Mouse (Mus musculus) MEL (cell line): ENCODE measurements at regions not wholly inside any gene's neighbourhood (a gene's known extent, or its start where the extent isn't known, plus 50 kb on each side); places are given as distances from the start of the nearest gene placed in this dataset.

Experiments used
- CTCF ChIP-seq, 3 experiments: IDR thresholded peaks in 2 of 3; conservative IDR thresholded peaks in 1 of 3; 2 replicates each; pipeline ENCODE4 v1.5.1; 2011 to 2012; ENCODE audit warnings: low read length in 3 of 3, low read depth in 2 of 3, mild to moderate bottlenecking in 2 of 3, improper control_type of control experiment in 1 of 3, inconsistent platforms in 1 of 3, mixed read lengths in 1 of 3, moderate library complexity in 1 of 3; ENCODE audit not compliant: control insufficient read depth in 1 of 3, insufficient read depth in 1 of 3, poor library complexity in 1 of 3, severe bottlenecking in 1 of 3
- EP300 ChIP-seq, 2 experiments: IDR thresholded peaks; 2 replicates each; pipeline ENCODE4 v1.6.1; 2011; ENCODE audit warnings: improper control_type of control experiment in 2 of 2, low read length in 2 of 2, low read depth in 1 of 2, mild to moderate bottlenecking in 1 of 2
- GATA1 ChIP-seq: IDR thresholded peaks from 2 replicates; pipeline ENCODE4 v1.6.1; 2011; ENCODE audit warnings: low read depth, low read length, improper control_type of control experiment
- MAFK ChIP-seq: IDR thresholded peaks from 2 replicates; pipeline ENCODE4 v1.6.1; 2011; ENCODE audit warnings: low read depth, mild to moderate bottlenecking, low read length, improper control_type of control experiment, borderline replicate concordance
- MXI1 ChIP-seq: IDR thresholded peaks from 2 replicates; pipeline ENCODE4 v1.6.1; 2011; ENCODE audit warnings: mild to moderate bottlenecking, low read depth, low read length, improper control_type of control experiment
- POLR2A ChIP-seq, 2 experiments: IDR thresholded peaks; 2 replicates each; pipeline ENCODE4 v1.6.1; 2011 to 2012; ENCODE audit warnings: low read length in 2 of 2, mild to moderate bottlenecking in 2 of 2, control low read depth in 1 of 2, improper control_type of control experiment in 1 of 2, low read depth in 1 of 2, moderate library complexity in 1 of 2; ENCODE audit not compliant: control insufficient read depth in 1 of 2, insufficient read depth in 1 of 2, poor library complexity in 1 of 2
- SIN3A ChIP-seq: IDR thresholded peaks from 2 replicates; pipeline ENCODE4 v1.6.1; 2012; ENCODE audit warnings: low read length, improper control_type of control experiment, inconsistent platforms
- TAL1 ChIP-seq: IDR thresholded peaks from 2 replicates; pipeline ENCODE4 v1.6.1; 2012; ENCODE audit warnings: mild to moderate bottlenecking, inconsistent platforms, low read length, moderate library complexity, mixed read lengths
- TBP ChIP-seq: IDR thresholded peaks from 2 replicates; pipeline ENCODE4 v1.8.0; 2011; ENCODE audit warnings: low read depth, low read length, improper control_type of control experiment
- USF1 ChIP-seq: IDR thresholded peaks from 2 replicates; pipeline ENCODE4 v1.6.1; 2014; ENCODE audit warnings: low read depth, mild to moderate bottlenecking, inconsistent platforms, low read length, improper control_type of control experiment, moderate library complexity

- no peak for TF ChIP-seq USF1
- TF ChIP-seq POLR2A (IDR thresholded peaks at IDR 0.05; ENCODE audit: control insufficient read depth in 1 of 2, insufficient read depth in 1 of 2, low read depth in 1 of 2, low read length in 2 of 2, poor library complexity in 1 of 2): no peak
- no peak for TF ChIP-seq CTCF (IDR thresholded peaks at IDR 0.05 in 2 of 3, conservative IDR thresholded peaks at IDR 0.05 in 1 of 3; ENCODE audit: control insufficient read depth in 1 of 3, insufficient read depth in 1 of 3, low read depth in 2 of 3, low read length in 3 of 3, poor library complexity in 1 of 3, severe bottlenecking in 1 of 3)
- no peak for TF ChIP-seq GATA1
- no peak for TF ChIP-seq SIN3A
- TF ChIP-seq TBP: no peak
- TF ChIP-seq MXI1: no peak
- TF ChIP-seq TAL1: no peak
- no peak for TF ChIP-seq EP300 (IDR thresholded peaks at IDR 0.05; ENCODE audit: low read depth in 1 of 2, low read length in 2 of 2)
- TF ChIP-seq MAFK: no peak
Observed at GRCm38 (mm10) chr3:149291473-149291872, 301.1 kb upstream of the Adgrl2 start.
